Mouse (Mus musculus) adrenal gland, postnatal 10 days (tissue): Measurements from ENCODE around the gene Gm43191. TPM values are rescaled to one million over a fixed set of nuclear protein-coding genes. Genes with fewer than 3 reads are reported as not detected.
A peak's percentile ranks its signal among the peaks of the same experiment; 100 is the strongest.
"Not testable (repeated sequence)": the region's sequence is repeated elsewhere in the genome, so short reads cannot be mapped to it uniquely, and the experiment has no call there.

ENCODE experiments used
- DNase-seq: peaks from one replicate; pipeline ENCODE4 v3.0.0; 2021; ENCODE audit warnings: mixed read lengths
- long read RNA-seq, 2 experiments: library from polyadenylated mRNA; stranded (forward); transcript quantifications; one replicate each; pipeline ENCODE4 v2.0.0; 2021
- total RNA-seq, 2 experiments: library from RNA; stranded (reverse); gene quantifications; 2 replicates each; pipeline ENCODE4 v1.2.3; 2021

Gene Gm43191
- total RNA-seq: not detected
- long read RNA-seq, experiment 1: 0 reads
- long read RNA-seq, experiment 2: 0 reads

DNA sequence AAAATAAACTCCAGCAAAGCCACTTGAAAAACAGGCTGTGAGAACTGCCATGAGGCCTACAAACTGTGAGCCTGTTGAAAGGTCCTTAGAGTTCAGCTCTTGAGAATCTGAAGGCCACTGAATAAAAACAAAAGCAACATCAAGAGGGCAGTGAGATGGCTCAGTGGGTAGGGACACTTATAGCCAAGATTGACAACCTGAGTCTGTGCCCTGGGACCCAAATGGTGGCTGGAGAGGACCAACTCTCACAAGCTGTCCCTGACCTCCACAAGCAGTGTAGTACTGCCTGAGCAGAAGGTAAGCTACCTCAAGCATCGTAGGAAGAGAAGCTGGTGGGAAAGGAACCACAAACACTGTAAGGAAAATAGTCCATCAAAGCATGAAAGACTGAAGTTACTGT, at the start of gene Gm43191:
Gm43191 (minus strand) TSS at position 101 of the 400 bp plus-strand sequence.
- DNase-seq: no peak

- no peak for DNase-seq
These were observed 48.6 kb upstream of the Gm43191 start for GRCm38 (mm10) chr3:116729483-116730174.

DNA sequence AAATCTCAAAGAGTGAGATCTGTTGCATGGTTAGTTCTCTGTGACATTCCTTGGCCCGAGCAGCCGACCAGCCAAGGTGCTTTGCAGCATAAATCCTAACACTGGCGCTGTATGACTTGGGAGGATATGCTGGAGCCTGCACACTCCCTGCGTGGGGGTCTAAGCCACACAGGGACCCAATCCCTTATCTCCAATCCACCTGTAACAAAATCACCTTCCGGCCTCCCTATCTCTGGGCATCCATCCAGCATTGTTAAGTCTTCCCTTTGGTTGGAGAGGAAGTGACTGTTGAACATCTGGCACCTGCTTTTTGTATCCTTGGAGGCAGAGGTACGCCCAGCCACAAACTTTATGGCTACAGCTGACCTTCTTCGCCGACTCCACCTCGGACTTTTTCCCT, 45.7 kb upstream of the Gm43191 start:
- no peak for DNase-seq

DNA sequence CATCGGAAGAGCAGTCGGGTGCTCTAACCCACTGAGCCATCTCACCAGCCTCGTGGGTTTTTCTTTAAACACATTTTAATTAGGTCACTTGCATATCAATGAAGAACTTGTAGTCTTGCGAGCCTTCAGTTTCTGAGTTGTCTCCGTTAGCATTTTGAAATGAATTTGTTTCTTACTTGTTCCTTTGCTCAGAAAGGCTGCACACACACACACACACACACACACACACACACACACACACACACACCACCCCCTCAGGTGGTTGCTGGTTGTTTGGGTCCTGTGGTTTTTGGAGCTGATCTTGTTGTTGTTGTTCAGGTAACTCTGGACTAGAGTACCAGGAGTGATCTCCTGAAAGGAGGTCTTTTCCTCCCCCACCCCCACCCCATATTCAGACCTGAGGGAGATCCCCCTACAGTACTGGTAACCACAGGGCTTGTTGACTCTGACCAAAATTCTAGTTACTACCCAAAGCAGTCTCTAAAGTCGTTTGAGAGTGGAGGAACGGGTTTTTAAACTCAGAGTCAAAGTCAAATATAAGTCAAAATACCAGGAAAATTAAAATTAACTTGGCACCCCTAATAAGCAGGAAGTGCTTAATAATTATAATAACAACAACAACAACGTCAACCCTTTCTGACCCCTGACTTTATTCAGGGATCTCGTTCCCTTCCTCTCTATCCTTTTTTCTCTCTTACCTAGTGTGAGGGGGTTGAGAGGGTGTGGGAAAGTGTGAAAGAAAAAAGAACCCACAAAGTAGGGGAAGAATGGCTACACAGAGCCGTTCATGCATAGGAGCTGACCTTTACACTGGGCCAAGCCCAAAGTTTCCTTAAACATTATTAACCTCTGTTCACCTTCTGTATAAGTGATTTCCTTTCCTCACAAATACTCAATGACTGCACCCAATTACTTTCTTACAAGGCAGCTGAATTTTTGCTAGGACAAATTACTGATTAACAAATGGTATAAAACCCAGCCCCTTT, 42.7 kb upstream of the Gm43191 start:
- DNase-seq: no peak

DNA sequence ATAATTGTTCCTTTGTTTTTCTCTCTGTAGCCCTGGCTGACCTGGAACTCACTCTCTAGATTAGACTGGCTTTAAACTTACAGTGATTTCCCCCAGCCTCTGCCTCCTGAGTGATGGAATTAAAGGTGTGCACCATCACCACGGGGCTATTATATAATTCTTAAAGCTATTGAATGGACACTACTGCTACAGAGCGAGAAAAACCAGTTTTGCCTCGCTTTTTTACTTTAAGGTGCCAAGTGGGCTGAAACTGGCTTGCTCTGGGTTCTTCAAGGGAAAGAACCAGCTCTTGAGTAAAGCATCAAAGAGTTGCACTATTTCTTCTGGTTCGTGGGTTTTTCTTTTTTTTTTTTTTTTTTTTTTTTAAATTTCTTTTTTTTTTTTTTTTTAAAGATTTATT, 41.9 kb upstream of the Gm43191 start:
- no peak for DNase-seq

DNA sequence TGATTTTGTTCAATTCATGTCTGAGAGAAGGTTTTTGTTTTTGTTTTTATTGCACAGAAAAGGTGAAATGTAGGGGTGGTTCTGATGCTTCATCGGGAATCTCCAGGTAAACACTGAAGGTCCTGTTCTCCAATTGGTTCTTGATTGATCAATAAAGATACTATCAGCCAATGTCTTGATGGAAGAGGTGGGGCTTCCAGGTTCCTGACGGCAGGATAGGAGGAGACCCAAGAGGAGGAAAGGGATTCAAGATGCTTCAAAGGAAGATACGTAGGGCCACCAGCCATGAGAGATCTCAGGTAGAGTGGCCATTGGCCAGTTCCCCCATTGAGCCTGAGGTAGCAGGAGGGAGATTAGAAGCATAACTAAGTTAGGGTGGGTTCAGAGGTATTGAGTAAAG, 37.9 kb upstream of the Gm43191 start:
- DNase-seq: no peak

DNA sequence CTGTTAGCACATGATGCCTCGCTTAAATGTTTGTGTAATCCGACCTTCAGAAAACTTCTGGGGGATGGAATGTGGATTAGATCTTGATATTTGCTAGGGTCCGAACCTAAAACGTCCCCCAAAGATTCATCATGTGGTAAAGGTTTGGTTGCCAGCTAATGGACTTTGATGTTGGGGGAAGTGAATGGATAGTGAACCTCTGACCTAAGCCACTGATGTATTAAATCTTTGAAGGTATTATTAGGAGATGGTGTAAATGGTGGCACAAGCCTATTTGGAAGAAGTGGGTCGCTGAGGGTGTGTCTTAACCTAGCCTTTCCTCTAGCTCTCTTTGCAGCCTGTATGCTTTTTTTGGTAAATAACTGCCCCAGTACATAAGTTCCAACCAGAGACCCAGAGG, 32.0 kb upstream of the Gm43191 start:
- no peak for DNase-seq

DNA sequence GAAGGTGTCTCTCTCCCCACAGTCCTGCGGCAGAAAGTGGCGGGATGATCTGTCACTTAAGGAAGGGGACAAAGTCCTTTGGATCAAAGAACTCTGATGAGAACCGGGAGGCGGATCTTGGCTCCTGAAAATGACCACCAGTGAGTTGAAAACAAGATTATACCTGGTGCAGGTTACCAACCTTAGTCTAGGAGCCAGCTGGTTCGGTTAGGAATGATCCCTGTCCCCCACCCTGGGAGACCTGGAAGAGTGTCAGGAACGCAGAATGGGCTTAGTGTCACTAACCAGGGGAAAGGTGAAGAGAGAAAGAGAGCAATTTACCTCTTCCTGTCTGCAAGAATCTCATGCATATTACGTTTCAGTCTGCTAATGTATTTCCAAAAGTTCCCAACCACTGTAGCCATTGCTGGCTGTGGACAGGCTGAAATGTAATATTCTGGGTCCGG, 31.4 kb upstream of the Gm43191 start, which contains the start of gene Slc35a3:
Slc35a3 (minus strand) TSS at position 396 of the 446 bp plus-strand sequence.
- no peak for DNase-seq

GRCm38 (mm10) chr3:116711624-116712435, 30.8 kb upstream of the Gm43191 start:
- peak; percentile 91 for DNase-seq

DNA sequence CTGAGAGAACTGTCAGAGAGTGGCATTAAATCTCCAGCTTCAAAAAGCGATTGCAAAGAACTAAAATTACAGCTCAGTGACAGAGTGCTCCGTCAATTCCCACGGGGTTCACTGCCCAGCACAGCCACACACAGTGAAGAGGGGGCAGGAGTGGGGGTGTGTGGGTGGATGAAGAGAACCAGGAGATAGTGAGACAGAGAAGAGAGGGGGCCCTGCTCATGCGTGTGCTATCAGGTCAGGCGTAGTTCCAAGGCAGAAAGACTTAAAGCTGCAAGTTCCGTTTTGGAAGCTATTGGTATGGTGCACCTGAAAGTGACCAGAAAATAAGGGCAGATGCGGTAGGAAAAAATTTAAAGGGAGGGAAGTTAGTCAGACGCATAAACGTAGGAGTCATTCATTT, 29.9 kb upstream of the Gm43191 start:
- no peak for DNase-seq

- no peak for DNase-seq
These were observed 24.7 kb upstream of the Gm43191 start for GRCm38 (mm10) chr3:116705637-116706204.

DNA sequence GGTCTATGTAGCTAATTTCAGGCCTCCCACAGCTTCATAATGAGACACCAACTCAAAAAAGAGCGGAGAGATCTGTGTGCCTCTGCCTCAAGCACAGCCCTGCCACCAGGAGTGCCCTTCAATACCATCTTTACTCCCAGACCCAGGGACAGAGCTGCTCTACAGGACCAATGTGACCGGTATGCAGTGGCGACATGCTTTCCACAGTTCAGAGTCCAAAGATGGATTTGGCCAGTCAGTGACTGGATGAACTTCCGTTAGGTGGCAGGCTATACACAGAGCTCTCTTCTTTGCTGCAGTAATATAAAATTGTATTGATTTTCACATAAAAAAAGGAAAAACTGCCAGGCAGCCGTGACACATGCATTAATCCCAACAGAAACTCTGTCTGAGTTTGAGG, 22.8 kb upstream of the Gm43191 start:
- no peak for DNase-seq

GRCm38 (mm10) chr3:116702647-116703272, 21.7 kb upstream of the Gm43191 start:
- DNase-seq: no peak

DNA sequence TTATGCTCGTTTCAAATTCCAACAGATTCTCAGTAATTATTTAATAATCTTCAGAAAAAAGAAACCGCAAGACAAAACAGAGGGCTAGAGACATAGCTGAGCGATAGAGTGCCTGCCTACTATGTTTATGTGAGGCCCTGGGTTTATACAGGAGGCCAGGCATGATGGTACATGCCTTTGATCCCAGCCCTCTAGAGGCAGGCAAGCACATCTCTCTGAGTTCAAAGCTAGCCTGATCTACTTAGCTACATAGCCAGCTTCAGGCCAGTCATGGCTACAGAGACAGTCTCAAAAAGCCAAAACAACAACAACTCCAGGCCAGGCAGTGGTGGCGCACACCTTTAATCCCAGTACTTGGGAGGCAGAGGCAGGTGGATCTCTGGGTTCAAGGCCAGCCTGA, 20.5 kb upstream of the Gm43191 start:
- no peak for DNase-seq

- no peak for DNase-seq
These were observed 17.7 kb upstream of the Gm43191 start for GRCm38 (mm10) chr3:116698786-116699185.

DNA sequence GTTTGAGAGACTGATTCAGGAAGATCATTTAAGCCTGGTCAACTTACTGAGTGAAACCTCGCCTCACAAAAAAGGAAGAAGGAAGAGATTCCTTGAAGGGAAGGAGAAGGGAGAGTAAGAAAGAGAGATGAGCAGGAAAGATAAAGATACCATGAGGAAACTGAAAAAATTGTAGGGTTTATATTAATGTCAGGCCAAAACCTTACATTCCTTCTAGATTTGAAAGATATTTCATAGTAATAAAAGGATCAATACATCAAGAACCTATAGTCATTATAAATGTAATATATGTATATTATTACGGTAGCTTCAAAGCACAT, 14.6 kb upstream of the Gm43191 start:
- DNase-seq: no peak

DNA sequence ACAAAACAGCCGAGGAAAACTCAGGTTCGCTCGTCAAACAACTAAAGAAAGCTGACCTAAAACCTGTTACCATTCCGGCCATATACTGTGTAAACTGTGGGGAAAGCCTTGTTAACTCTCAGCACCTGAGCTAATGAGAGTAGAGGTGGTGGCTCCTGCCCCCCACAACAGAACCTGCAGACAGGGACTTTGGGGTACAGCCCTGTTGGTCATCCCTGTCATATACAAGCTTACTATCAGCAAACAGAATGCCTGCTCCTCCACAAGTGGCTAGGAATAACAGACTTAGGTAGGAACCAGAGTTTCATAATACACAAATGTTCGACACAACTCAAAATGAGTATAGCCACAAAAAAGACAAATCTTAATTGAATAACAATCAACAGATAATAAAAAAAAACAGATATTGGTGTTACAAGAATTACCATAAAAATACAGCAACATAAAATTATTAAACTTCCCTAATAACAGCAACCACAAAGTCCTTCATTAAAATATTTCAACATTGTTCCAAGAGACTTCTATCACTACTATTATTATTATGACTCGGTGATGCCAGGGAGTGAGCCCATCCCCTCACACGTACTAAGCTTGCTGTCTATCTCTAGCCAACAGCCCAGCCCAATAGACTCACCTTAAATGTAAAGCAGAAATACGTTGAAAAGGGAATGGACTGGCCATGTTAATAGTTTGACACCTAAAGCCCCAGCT, 14.1 kb upstream of the Gm43191 start:
- DNase-seq: no peak

DNA sequence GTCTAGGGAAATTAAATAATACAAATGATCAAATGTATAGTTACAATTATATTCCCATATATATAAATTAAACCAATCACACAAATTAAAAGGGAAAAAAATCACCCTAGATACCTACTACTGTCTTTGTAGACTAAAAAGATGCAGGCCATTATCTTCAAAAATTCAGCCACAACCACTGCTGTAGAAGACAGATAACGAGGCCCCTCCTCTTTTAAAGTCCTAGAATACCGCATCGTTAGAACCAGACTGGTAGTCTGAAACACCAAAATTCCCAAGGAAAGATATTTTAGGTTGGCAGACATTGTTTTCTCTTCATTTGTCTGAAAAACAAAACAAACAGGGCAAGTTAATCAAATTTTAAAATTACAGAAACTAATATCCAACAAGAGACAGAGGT, 13.3 kb upstream of the Gm43191 start:
- DNase-seq: no peak

DNA sequence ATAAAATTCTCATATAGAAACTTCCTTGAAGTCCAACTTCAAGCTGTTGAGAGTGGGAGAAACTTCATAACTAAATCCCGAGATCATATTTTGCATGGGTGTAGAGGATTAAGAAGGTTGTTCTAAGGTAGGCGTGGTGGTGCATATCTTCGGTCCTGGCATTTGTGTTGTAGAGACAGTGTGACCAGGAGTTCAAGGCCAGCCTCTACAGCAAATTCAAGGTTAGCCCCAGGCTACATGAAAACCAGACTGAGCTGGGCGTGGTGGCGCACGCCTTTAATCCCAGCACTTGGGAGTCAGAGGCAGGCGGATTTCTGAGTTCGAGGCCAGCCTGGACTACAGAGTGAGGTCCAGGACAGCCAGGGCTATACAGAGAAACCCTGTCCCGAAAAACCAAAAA, 16.8 kb downstream of the Gm43191 start:
- DNase-seq: not testable (repeated sequence)

- DNase-seq: peak; percentile 100
These were observed 18.6 kb downstream of the Gm43191 start, which contains the start of gene Mfsd14a for GRCm38 (mm10) chr3:116662463-116662863. Gene Mfsd14a (minus strand): TSS chr3:116662677.
